Mouse (Mus musculus): ENCODE measurements around the gene Susd1.

GRCm38 (mm10) chr4:59381007-59381743, 57.3 kb downstream of the Susd1 start:
- TF ChIP-seq CTCF (conservative IDR thresholded peaks at IDR 0.05; ENCODE audit: insufficient read depth, insufficient read length, low read depth, low read length): peak; percentile 79
- no peak for TF ChIP-seq POLR2A (IDR thresholded peaks at IDR 0.05; ENCODE audit: low read depth, low read length)
